Mouse (Mus musculus) liver, adult 2 months (tissue): ENCODE results near the gene BC005561.

Experiments
- CTCF ChIP-seq: fragments of 200-500 bp; IDR thresholded peaks from 2 replicates; pipeline ENCODE4 v1.5.1; 2011; ENCODE audit warnings: low read depth, low read length, control low read depth
- POLR2A ChIP-seq: fragments of 200-500 bp; IDR thresholded peaks from 2 replicates; pipeline ENCODE4 v1.6.1; 2011; ENCODE audit warnings: low read length, control low read depth; ENCODE audit not compliant: insufficient read depth; ENCODE audit errors: extremely low read depth

DNA sequence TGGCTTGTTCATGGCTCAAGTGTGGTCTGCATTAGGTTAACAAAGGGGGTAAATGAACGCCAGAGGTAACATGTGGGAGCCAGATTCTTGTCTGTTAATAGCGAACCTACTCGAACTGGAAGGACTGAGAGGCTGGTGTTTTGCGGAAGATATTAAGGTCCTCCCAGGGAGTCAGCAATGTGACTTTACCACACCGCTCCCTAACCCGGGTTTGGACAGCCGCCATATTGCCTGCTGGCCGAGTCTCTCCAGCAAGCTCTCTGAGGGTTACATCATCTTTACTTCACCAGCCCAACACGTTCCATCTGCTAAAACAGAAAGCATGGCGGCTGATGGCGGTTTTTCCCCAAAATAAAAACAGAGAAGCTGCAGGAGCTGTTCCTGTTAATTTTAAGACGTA lies 42.4 kb upstream of the BC005561 start:
- TF ChIP-seq POLR2A (no peak), CTCF (no peak)
